Mouse (Mus musculus) liver, embryonic 14.5 days (tissue): ENCODE measurements around the gene A930017K11Rik.

Source experiments
- CTCF ChIP-seq: IDR thresholded peaks from 2 replicates; pipeline ENCODE4 v1.5.1; 2016; ENCODE audit warnings: antibody characterized with exemption, low read depth, control low read depth
- EP300 ChIP-seq: IDR thresholded peaks from 2 replicates; pipeline ENCODE4 v1.6.1; 2016; ENCODE audit warnings: antibody characterized with exemption, low read depth

- TF ChIP-seq CTCF (no peak), EP300 (no peak)
Measured at GRCm38 (mm10) chr17:25958771-25959494, 6.6 kb upstream of the A930017K11Rik start.
